Mouse (Mus musculus) effector memory CD4-positive, alpha-beta T cell, adult 7 months (primary cell): ENCODE measurements around the gene Cop1. TPM values are rescaled to one million over a fixed set of nuclear protein-coding genes. Genes with fewer than 3 reads are reported as not detected.

Experiments
- polyA plus RNA-seq: library from polyadenylated mRNA; unstranded; fragments of 100-300 nt; shearing (Covaris generic); gene quantifications from one replicate; pipeline ENCODE4 v1.2.1, GENCODE M21; 2017

Cop1 gene
- 94.7 TPM for polyA plus RNA-seq

GRCm38 (mm10) chr1:159231781-159232571, at the start of gene Cop1:
Gene Cop1, plus strand, starts transcription at chr1:159232320.

